Mouse (Mus musculus): Measurements from ENCODE around the gene Slc2a4. TPM values are rescaled to one million over a fixed set of nuclear protein-coding genes. Genes with fewer than 3 reads are reported as not detected.

Slc2a4 gene
- 21.1 and 21.7 TPM in 2 replicates for polyA plus RNA-seq (2015; fragmentation: Nextera tagmentation; extraction: Ambion mirVana)

DNA sequence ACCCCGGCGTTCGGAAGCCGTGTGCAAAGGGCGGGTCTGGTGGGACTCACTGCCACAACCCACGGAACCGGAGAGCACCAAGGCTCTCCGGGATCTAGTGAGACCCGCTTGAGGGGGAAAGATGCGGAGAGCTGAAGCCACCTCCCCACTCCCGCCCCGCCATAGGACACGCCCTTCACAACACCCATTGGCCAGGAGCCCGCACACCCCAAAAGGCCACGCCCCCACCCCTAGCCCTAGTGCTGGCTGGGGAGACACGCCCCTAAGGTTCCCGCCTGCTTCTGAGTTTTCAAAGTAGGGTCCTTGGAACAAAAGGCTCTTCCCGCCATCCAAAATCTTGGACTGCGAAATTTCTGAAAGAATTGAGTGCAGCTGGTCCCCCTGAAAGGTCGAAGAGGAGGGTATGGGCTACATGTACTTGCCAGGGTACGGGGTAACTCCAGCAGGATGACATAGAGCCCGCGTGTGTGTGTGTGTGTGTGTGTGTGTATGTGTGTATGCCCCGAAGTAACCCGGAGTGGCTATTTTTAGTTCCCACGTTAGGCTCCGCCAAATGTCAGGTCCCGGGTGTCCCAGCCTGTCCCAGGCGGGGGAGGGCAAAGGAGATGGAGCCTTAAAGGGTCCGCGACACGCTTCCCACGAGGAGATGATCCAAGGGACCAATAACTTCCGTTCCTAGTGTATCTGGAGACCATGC, at the start of gene Slc2a4:
Slc2a4 (minus strand) TSS at position 123 of the 697 bp plus-strand sequence.
- H3K36me3 ChIP-seq, result peaks cover 20% of the 10 kb centered on the region
- peak within 1 kb of the TSS; percentile 53 for H3K4me3 ChIP-seq (replicated peaks)
- no peaks in the 10 kb centered on the region for H3K27me3 ChIP-seq
- peak within 1 kb of the TSS; percentile 85 for H3K27ac ChIP-seq (replicated peaks)
- peak; percentile 92 for ATAC-seq (ENCODE audit: insufficient number of reproducible peaks, low FRiP score, low TSS enrichment, low read depth)
- WGBS, result under 1% methylated on average over 33 of the region's 34 CpGs
- H3K9ac ChIP-seq, result peak within 1 kb of the TSS; percentile 26
- H3K4me1 ChIP-seq, result peaks cover 34% of the 10 kb centered on the region
- H3K4me2 ChIP-seq (replicated peaks), result peak within 1 kb of the TSS; percentile 81
- no peaks in the 10 kb centered on the region for H3K9me3 ChIP-seq (replicated peaks)

DNA sequence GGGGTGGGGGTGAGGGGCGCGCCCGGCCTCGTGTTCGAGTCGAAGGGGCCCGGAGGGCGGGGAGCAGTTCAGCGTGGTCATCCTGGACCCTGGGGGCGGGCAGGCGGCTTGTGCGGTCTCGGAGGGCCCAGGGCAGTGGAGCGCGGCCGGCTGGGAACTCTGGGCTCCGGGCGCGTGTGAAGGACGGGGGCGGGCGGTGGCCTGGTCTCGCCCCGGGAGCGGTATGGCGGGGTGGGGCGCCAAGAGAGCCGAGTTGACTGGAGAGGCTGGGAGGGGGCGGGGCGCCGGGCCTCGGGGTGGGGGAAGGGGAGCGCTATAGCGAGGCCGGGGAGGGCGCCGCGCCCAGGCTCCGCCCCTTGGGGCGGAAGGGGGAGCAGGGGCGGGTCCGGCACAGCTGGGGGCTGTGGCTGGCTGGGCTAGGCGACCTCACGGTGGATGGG, 49.1 kb upstream of the Slc2a4 start:
- WGBS, result 1% methylated on average over 34 of the region's 44 CpGs
- peaks cover 52% of the 10 kb centered on the region for H3K4me1 ChIP-seq
- peak overlapping the region; percentile 97 for H3K9ac ChIP-seq
- peak overlapping the region; percentile 95 for H3K4me3 ChIP-seq (replicated peaks)
- peak overlapping the region; percentile 99 for H3K27ac ChIP-seq (replicated peaks)
- no peaks in the 10 kb centered on the region for H3K9me3 ChIP-seq (replicated peaks)
- peak; percentile 36 for ATAC-seq (ENCODE audit: insufficient number of reproducible peaks, low FRiP score, low TSS enrichment, low read depth)
- H3K4me2 ChIP-seq (replicated peaks), result peak overlapping the region; percentile 53
- H3K27me3 ChIP-seq, result no peaks in the 10 kb centered on the region
- peaks cover 42% of the 10 kb centered on the region for H3K36me3 ChIP-seq

DNA sequence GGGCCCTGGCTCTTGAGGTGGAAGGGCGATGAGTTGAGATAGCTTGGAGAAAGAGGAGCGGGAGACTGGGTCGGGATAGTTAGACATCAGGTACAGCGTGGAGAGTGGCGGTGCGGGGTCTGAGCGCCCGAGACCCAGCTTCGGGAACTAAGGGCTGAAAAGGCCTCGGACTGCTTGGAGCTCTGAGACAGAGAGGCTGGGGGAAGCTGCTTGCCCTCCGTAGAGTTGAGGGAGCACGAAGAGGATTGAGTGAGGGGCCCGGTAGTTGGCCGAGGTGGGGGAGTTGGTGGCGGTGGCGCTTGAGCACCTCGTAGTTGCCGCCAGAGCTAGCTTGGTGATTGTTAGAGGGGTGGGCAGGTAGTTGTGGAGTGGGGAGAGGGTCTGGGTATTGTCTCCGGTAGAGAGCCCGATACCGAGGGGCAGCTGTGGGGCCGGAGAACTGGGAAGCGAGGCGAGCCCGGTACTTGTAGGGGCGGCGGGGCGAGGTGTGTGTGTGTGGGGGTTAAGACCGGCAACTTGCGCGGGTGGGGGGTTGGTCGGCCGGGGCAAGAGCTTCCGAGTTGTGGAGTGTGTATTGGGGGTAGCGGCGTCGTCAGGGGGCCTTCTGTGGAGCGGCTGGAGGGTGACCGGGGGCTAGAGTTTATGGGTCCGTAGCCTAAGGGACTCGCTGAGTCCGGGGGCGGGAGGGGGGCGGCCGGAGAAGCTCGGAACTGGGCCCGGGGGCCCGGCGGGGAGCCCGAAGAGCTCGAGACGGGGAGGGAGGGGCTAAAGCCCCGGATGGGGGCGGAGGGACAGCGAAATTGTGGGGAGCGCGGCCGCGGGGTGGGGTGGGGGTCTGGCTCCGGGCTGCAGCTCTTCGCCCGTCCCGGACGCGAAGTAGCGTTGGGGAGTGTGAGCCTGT, 48.4 kb upstream of the Slc2a4 start:
- Histone ChIP-seq H3K36me3 (peaks cover 42% of the 10 kb centered on the region), H3K4me3 (replicated peaks) (peak overlapping the region; percentile 95), H3K27me3 (no peaks in the 10 kb centered on the region), H3K4me2 (replicated peaks) (peak overlapping the region; percentile 53), H3K9ac (peak overlapping the region; percentile 97), H3K4me1 (peaks cover 46% of the 10 kb centered on the region), H3K27ac (replicated peaks) (peak overlapping the region; percentile 99), H3K9me3 (replicated peaks) (no peaks in the 10 kb centered on the region)
- under 1% methylated on average over 66 of the region's 66 CpGs for WGBS
- ATAC-seq (ENCODE audit: insufficient number of reproducible peaks, low FRiP score, low TSS enrichment, low read depth), result peak; percentile 5; the same call in 1 of the 2 replicates

GRCm38 (mm10) chr11:69995391-69995960, 47.5 kb upstream of the Slc2a4 start, which contains the start of gene Phf23:
Phf23 (plus strand) TSS chr11:69995777.
- no peaks in the 10 kb centered on the region for H3K27me3 ChIP-seq
- peak within 1 kb of the TSS; percentile 99 for H3K27ac ChIP-seq (replicated peaks)
- peak; percentile 88 for ATAC-seq (ENCODE audit: insufficient number of reproducible peaks, low FRiP score, low TSS enrichment, low read depth)
- peak within 1 kb of the TSS; percentile 95 for H3K4me3 ChIP-seq (replicated peaks)
- peaks cover 42% of the 10 kb centered on the region for H3K36me3 ChIP-seq
- peak within 1 kb of the TSS; percentile 53 for H3K4me2 ChIP-seq (replicated peaks)
- WGBS, result under 1% methylated on average over 36 of the region's 36 CpGs
- H3K4me1 ChIP-seq, result peaks cover 44% of the 10 kb centered on the region
- peak within 1 kb of the TSS; percentile 97 for H3K9ac ChIP-seq
- H3K9me3 ChIP-seq (replicated peaks), result no peaks in the 10 kb centered on the region

DNA sequence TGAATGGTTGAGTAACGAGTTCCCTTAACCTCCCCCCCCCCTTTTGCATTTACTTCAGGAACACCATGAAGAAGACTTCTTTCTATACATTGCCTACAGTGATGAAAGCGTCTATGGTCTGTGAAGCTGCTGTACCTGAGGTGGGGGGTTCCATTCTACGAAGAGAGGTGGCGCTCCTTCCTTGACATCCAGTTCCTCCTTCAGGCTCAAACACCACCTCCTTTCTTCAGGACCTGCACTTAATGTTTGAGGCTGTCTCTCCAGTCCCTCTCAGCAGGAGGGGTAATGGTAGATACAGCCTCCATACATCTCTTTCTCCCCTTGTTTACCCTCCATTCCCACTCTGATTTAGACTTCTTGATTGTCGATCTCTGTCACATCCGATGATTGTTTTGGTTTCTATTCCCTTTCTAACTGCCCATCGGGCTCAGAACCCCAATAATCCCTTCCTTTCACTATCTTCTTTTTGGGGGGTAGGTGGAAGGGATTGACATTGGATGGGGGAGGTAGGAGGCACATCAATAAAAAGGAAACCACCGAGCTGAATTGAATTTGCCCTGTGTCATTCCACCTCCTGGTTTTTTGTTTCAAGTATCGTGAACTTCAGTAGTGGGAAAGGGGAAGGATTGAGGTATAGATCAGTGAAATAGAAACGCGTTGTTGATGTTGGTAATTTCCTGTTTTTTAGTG, 46.6 kb upstream of the Slc2a4 start:
- Histone ChIP-seq H3K4me1 (peaks cover 40% of the 10 kb centered on the region), H3K4me3 (replicated peaks) (no peak overlapping the region), H3K4me2 (replicated peaks) (no peak overlapping the region), H3K9me3 (replicated peaks) (no peaks in the 10 kb centered on the region), H3K27me3 (no peaks in the 10 kb centered on the region), H3K9ac (no peak overlapping the region), H3K27ac (replicated peaks) (0 out of 2 replicates have a peak overlapping the region, but pooled peaks have one; percentile 17), H3K36me3 (peaks cover 44% of the 10 kb centered on the region)
- no peak for ATAC-seq (ENCODE audit: insufficient number of reproducible peaks, low FRiP score, low TSS enrichment, low read depth)
- 86% methylated on average over 11 of the region's 11 CpGs for WGBS

DNA sequence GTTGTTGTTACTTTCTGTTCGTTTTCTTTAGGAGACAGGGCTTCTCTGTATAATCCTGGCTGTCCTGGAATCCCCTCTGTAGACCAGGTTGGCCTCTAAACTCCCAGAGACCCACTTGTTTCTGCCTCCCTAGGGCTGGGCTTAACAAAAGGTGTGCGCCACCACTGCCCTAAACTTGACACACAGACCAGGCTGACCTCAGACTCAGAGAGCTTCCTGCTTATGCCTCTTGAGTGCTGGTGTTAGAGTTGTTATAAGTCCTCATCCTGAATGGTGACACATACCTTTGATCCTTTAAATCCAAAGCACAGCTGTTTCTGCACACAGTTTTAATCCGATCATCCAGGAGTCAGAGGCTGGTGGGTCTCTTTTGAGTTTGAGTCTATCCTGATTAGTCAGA, 44.9 kb upstream of the Slc2a4 start:
- peak overlapping the region; percentile 80 for H3K4me3 ChIP-seq (replicated peaks)
- H3K9me3 ChIP-seq (replicated peaks), result no peaks in the 10 kb centered on the region
- H3K4me2 ChIP-seq (replicated peaks), result peak overlapping the region; percentile 73
- H3K9ac ChIP-seq, result no peak overlapping the region
- no peak for ATAC-seq (ENCODE audit: insufficient number of reproducible peaks, low FRiP score, low TSS enrichment, low read depth)
- H3K27ac ChIP-seq (replicated peaks), result no peak overlapping the region
- H3K27me3 ChIP-seq, result no peaks in the 10 kb centered on the region
- H3K36me3 ChIP-seq, result peaks cover 44% of the 10 kb centered on the region
- 83% methylated on average over 3 of the region's 3 CpGs for WGBS
- peaks cover 26% of the 10 kb centered on the region for H3K4me1 ChIP-seq

- WGBS, result 76% methylated on average over 10 of the region's 10 CpGs
- Histone ChIP-seq H3K9ac (peak overlapping the region; percentile 39), H3K27ac (replicated peaks) (no peak overlapping the region), H3K4me1 (peaks cover 21% of the 10 kb centered on the region), H3K36me3 (peaks cover 47% of the 10 kb centered on the region), H3K27me3 (no peaks in the 10 kb centered on the region), H3K4me3 (replicated peaks) (peak overlapping the region; percentile 80), H3K4me2 (replicated peaks) (peak overlapping the region; percentile 73), H3K9me3 (replicated peaks) (no peaks in the 10 kb centered on the region)
- no peak for ATAC-seq (ENCODE audit: insufficient number of reproducible peaks, low FRiP score, low TSS enrichment, low read depth)
These were observed 44.4 kb upstream of the Slc2a4 start for GRCm38 (mm10) chr11:69992396-69992795.

GRCm38 (mm10) chr11:69991711-69992110, 43.7 kb upstream of the Slc2a4 start:
- Histone ChIP-seq H3K4me1 (peaks cover 18% of the 10 kb centered on the region), H3K36me3 (peaks cover 52% of the 10 kb centered on the region), H3K27me3 (no peaks in the 10 kb centered on the region), H3K27ac (replicated peaks) (peak overlapping the region; percentile 97), H3K4me3 (replicated peaks) (peak overlapping the region; percentile 80), H3K4me2 (replicated peaks) (peak overlapping the region; percentile 73), H3K9ac (peak overlapping the region; percentile 87), H3K9me3 (replicated peaks) (no peaks in the 10 kb centered on the region)
- peak; percentile 1; the same call in 1 of the 2 replicates for ATAC-seq (ENCODE audit: insufficient number of reproducible peaks, low FRiP score, low TSS enrichment, low read depth)
- WGBS, result under 1% methylated on average over 15 of the region's 15 CpGs

- H3K4me1 ChIP-seq, result peaks cover 18% of the 10 kb centered on the region
- H3K4me2 ChIP-seq (replicated peaks), result peak within 1 kb of the TSS; percentile 73
- no peaks in the 10 kb centered on the region for H3K27me3 ChIP-seq
- H3K27ac ChIP-seq (replicated peaks), result peak within 1 kb of the TSS; percentile 97
- H3K36me3 ChIP-seq, result peaks cover 59% of the 10 kb centered on the region
- under 1% methylated on average over 40 of the region's 40 CpGs for WGBS
- H3K9ac ChIP-seq, result peak within 1 kb of the TSS; percentile 87
- H3K9me3 ChIP-seq (replicated peaks), result no peaks in the 10 kb centered on the region
- ATAC-seq (ENCODE audit: insufficient number of reproducible peaks, low FRiP score, low TSS enrichment, low read depth), result peak; percentile 77
- peak within 1 kb of the TSS; percentile 80 for H3K4me3 ChIP-seq (replicated peaks)
These were observed 43.1 kb upstream of the Slc2a4 start, which contains the start of gene Gabarap for GRCm38 (mm10) chr11:69990850-69991691. Gabarap (plus strand) TSS chr11:69991143.

- H3K4me3 ChIP-seq (replicated peaks), result no peak overlapping the region
- no peak overlapping the region for H3K9ac ChIP-seq
- WGBS, result 85% methylated on average over 8 of the region's 8 CpGs
- H3K36me3 ChIP-seq, result peaks cover 68% of the 10 kb centered on the region
- peaks cover 18% of the 10 kb centered on the region for H3K4me1 ChIP-seq
- peak overlapping the region; percentile 97 for H3K27ac ChIP-seq (replicated peaks)
- H3K27me3 ChIP-seq, result no peaks in the 10 kb centered on the region
- no peak for ATAC-seq (ENCODE audit: insufficient number of reproducible peaks, low FRiP score, low TSS enrichment, low read depth)
- no peaks in the 10 kb centered on the region for H3K9me3 ChIP-seq (replicated peaks)
- no peak overlapping the region for H3K4me2 ChIP-seq (replicated peaks)
These were observed 42.0 kb upstream of the Slc2a4 start for GRCm38 (mm10) chr11:69989949-69990348.

All from embryonic facial prominence, embryonic 15.5 days (tissue).